Mouse (Mus musculus) gastrocnemius, postnatal 10 days (tissue): ENCODE measurements around the gene Frmd4b. TPM values are rescaled to one million over a fixed set of nuclear protein-coding genes. Genes with fewer than 3 reads are reported as not detected.

Source experiments
- DNase-seq: peaks from one replicate; pipeline ENCODE4 v3.0.0; 2021; ENCODE audit warnings: mixed read lengths
- total RNA-seq, 2 experiments: library from RNA; stranded (reverse); gene quantifications; 2 replicates each; pipeline ENCODE4 v1.2.3; 2021

Gene Frmd4b
- total RNA-seq, 2 experiments from 2014 or later: 20.2 to 25.4 TPM

- DNase-seq: no peak
These were observed 260.7 kb downstream of the Frmd4b start for GRCm38 (mm10) chr6:97356612-97357011.

GRCm38 (mm10) chr6:97355141-97355540 is 262.2 kb downstream of the Frmd4b start:
- DNase-seq: no peak

- no peak for DNase-seq
These were observed 263.4 kb downstream of the Frmd4b start for GRCm38 (mm10) chr6:97353933-97354332.

GRCm38 (mm10) chr6:97353371-97353770 is 264.0 kb downstream of the Frmd4b start:
- no peak for DNase-seq

GRCm38 (mm10) chr6:97352505-97353154 is 264.7 kb downstream of the Frmd4b start:
- no peak for DNase-seq

- no peak for DNase-seq
These were observed 267.8 kb downstream of the Frmd4b start for GRCm38 (mm10) chr6:97349355-97350138.

- no peak for DNase-seq
These were observed 270.4 kb downstream of the Frmd4b start for GRCm38 (mm10) chr6:97346932-97347331.

GRCm38 (mm10) chr6:97346527-97346926 is 270.8 kb downstream of the Frmd4b start:
- DNase-seq: no peak

GRCm38 (mm10) chr6:97345921-97346320 is 271.4 kb downstream of the Frmd4b start:
- no peak for DNase-seq

GRCm38 (mm10) chr6:97342185-97342584 is 275.2 kb downstream of the Frmd4b start:
- DNase-seq: no peak

- no peak for DNase-seq
These were observed 275.7 kb downstream of the Frmd4b start for GRCm38 (mm10) chr6:97341628-97342027.

- DNase-seq: no peak
These were observed 276.2 kb downstream of the Frmd4b start for GRCm38 (mm10) chr6:97341148-97341547.

GRCm38 (mm10) chr6:97340211-97340791 is 277.0 kb downstream of the Frmd4b start:
- no peak for DNase-seq

- DNase-seq: no peak
These were observed 278.1 kb downstream of the Frmd4b start for GRCm38 (mm10) chr6:97339271-97339681.

- no peak for DNase-seq
These were observed 278.5 kb downstream of the Frmd4b start for GRCm38 (mm10) chr6:97338843-97339242.

GRCm38 (mm10) chr6:97333323-97333722 is 284.0 kb downstream of the Frmd4b start:
- no peak for DNase-seq

GRCm38 (mm10) chr6:97323951-97324350 is 293.4 kb downstream of the Frmd4b start:
- no peak for DNase-seq

GRCm38 (mm10) chr6:97322126-97322525 is 295.2 kb downstream of the Frmd4b start:
- DNase-seq: no peak

- DNase-seq: no peak
These were observed 296.2 kb downstream of the Frmd4b start for GRCm38 (mm10) chr6:97321156-97321555.

GRCm38 (mm10) chr6:97319081-97319480 is 298.3 kb downstream of the Frmd4b start:
- DNase-seq: no peak

GRCm38 (mm10) chr6:97317956-97318355 is 299.4 kb downstream of the Frmd4b start:
- no peak for DNase-seq

- DNase-seq: no peak
These were observed 300.6 kb downstream of the Frmd4b start for GRCm38 (mm10) chr6:97316716-97317115.

- DNase-seq: no peak
These were observed 302.0 kb downstream of the Frmd4b start for GRCm38 (mm10) chr6:97315311-97315710.
